Mouse (Mus musculus) embryonic facial prominence, embryonic 11.5 days (tissue): Measurements from ENCODE around the gene 4930404H24Rik. TPM values are rescaled to one million over a fixed set of nuclear protein-coding genes. Genes with fewer than 3 reads are reported as not detected.

ENCODE experiments used
- ATAC-seq: fragments of 200-750 bp; cut with Nextera tagmentation; replicated peaks from 2 replicates; pipeline ENCODE4 v1.8.0; 2017; ENCODE audit warnings: low read depth; ENCODE audit not compliant: insufficient number of reproducible peaks, low FRiP score, low TSS enrichment
- DNase-seq: peaks from one replicate; pipeline ENCODE4 v3.0.0-alpha.2; 2015; ENCODE audit warnings: low spot score
- H3K27ac ChIP-seq: fragments of 300-500 bp; sonication (generic); replicated peaks from 2 replicates; pipeline ENCODE4 v1.5.1; 2014; ENCODE audit warnings: mild to moderate bottlenecking, low read depth, low read length, control low read depth
- H3K27me3 ChIP-seq: fragments of 300-500 bp; sonication (generic); 2 replicates; pipeline ENCODE4 v1.6.1; 2014; ENCODE audit warnings: mild to moderate bottlenecking, low read length, moderate library complexity, mixed read lengths; ENCODE audit not compliant: control insufficient read depth, insufficient read depth
- H3K36me3 ChIP-seq: fragments of 300-500 bp; sonication (generic); replicated peaks from 2 replicates; pipeline ENCODE4 v1.6.1; 2014; ENCODE audit warnings: low read depth, mild to moderate bottlenecking, low read length, moderate library complexity, mixed read lengths; ENCODE audit not compliant: control insufficient read depth, insufficient read depth
- H3K4me1 ChIP-seq: fragments of 300-500 bp; sonication (generic); 2 replicates; pipeline ENCODE4 v1.6.1; 2014; ENCODE audit warnings: low read length, mixed read lengths; ENCODE audit not compliant: control insufficient read depth, insufficient read depth
- H3K4me2 ChIP-seq: fragments of 300-500 bp; sonication (generic); 2 replicates; pipeline ENCODE4 v1.6.1; 2014; ENCODE audit warnings: low read depth, mild to moderate bottlenecking, control low read depth, low read length, moderate library complexity
- H3K4me3 ChIP-seq: fragments of 300-500 bp; sonication (generic); 2 replicates; pipeline ENCODE4 v1.5.1; 2014; ENCODE audit warnings: low read depth, low read length, control low read depth
- H3K9ac ChIP-seq: fragments of 300-500 bp; sonication (generic); replicated peaks from 2 replicates; pipeline ENCODE4 v1.6.1; 2014; ENCODE audit warnings: mild to moderate bottlenecking, control low read depth, low read length
- H3K9me3 ChIP-seq: fragments of 300-500 bp; sonication (generic); replicated peaks from 2 replicates; pipeline ENCODE4 v1.6.1; 2016; ENCODE audit warnings: mild to moderate bottlenecking, low read length, inconsistent platforms, mixed read lengths; ENCODE audit not compliant: control insufficient read depth
- WGBS: fragments of 180-500 bp; shearing (Covaris S2); extraction: QIAGEN DNeasy Blood & Tissue Kit; methylation state at CpG from one replicate; pipeline ENCODE4 v1.1.7; 2014; 5-methylcytosine and 5-hydroxymethylcytosine counted together
- polyA plus RNA-seq: library from polyadenylated mRNA; unstranded; fragments of >200 nt; fragmentation: Nextera tagmentation; extraction: Ambion mirVana; gene quantifications from 2 replicates; pipeline ENCODE4 v1.2.1, GENCODE M21; 2014

4930404H24Rik gene
- polyA plus RNA-seq, result not detected in 2 replicates

- no peak within 1 kb of the TSS for H3K27ac ChIP-seq
- peak within 1 kb of the TSS; percentile 99 for H3K4me2 ChIP-seq
- DNase-seq (peak; percentile 90), ATAC-seq (peak; percentile 66)
- H3K4me1 ChIP-seq, result peaks cover 17% of the 10 kb centered on the region
- H3K36me3 ChIP-seq, result no peaks in the 10 kb centered on the region
- peak within 1 kb of the TSS; percentile 49 for H3K4me3 ChIP-seq
- 1% methylated on average over 70 of the region's 83 CpGs for WGBS
- H3K9me3 ChIP-seq, result no peaks in the 10 kb centered on the region
- H3K27me3 ChIP-seq, result peaks cover 7% of the 10 kb centered on the region
- peak within 1 kb of the TSS; percentile 54 for H3K9ac ChIP-seq
Measured at GRCm38 (mm10) chr2:153492573-153493392, at the start of gene 4930404H24Rik. Gene 4930404H24Rik (plus strand): TSS chr2:153492790.

DNA sequence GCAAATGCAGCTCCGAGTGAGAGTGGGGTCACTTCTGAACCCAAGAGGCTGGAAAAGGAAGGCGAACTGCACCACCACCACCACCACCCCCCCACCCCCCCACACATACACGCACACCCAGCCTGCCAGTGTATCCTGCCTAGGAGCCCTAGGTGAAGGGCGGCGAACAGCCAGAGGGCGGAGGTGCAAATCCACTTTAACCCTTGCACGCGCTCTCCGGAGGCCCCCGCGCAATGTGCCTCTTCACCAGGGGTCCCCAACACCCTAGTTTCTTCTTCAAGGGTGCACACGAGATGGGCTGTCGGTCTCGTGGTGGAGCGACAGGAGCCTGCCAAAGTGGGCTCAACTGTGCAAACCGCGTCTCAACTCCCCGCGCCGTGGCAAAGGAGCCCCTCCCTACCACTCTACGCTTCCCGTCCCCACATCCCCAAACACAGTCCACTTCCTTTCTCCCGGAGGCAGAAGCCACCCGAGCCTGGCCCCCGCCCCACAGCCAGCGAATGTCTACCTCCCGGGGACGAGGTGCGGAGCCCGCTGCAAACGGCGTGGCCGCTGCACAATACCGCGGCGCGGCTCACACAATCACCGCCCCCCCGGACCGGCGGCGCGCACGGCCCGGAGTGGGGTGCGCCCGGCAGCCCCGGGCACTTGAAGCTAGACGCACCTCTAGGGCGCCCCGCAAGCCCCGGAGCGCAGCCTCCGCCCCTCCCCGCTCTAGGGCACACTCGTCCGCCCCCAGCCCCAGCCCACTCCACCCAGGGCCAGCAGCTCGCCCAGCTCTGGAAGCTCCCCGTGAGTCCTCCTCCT, 49.0 kb upstream of the 4930404H24Rik start:
- peak overlapping the region; percentile 83 for H3K4me3 ChIP-seq
- no peaks in the 10 kb centered on the region for H3K9me3 ChIP-seq
- H3K36me3 ChIP-seq, result no peaks in the 10 kb centered on the region
- H3K4me1 ChIP-seq, result peaks cover 12% of the 10 kb centered on the region
- peak overlapping the region; percentile 71 for H3K9ac ChIP-seq
- peak overlapping the region; percentile 95 for H3K4me2 ChIP-seq
- H3K27me3 ChIP-seq, result no peaks in the 10 kb centered on the region
- DNase-seq (peak; percentile 53), ATAC-seq (peak; percentile 65)
- under 1% methylated on average over 51 of the region's 59 CpGs for WGBS
- H3K27ac ChIP-seq, result peak overlapping the region; percentile 86

GRCm38 (mm10) chr2:153444254-153445136, 48.1 kb upstream of the 4930404H24Rik start:
- Histone ChIP-seq H3K4me2 (peak overlapping the region; percentile 95), H3K4me3 (peak overlapping the region; percentile 83), H3K4me1 (peaks cover 12% of the 10 kb centered on the region), H3K27ac (peak overlapping the region; percentile 86), H3K27me3 (no peaks in the 10 kb centered on the region), H3K9me3 (no peaks in the 10 kb centered on the region), H3K36me3 (no peaks in the 10 kb centered on the region), H3K9ac (peak overlapping the region; percentile 71)
- DNase-seq, result peak; percentile 88
- WGBS, result under 1% methylated on average over 32 of the region's 64 CpGs
- peak; percentile 53 for ATAC-seq

DNA sequence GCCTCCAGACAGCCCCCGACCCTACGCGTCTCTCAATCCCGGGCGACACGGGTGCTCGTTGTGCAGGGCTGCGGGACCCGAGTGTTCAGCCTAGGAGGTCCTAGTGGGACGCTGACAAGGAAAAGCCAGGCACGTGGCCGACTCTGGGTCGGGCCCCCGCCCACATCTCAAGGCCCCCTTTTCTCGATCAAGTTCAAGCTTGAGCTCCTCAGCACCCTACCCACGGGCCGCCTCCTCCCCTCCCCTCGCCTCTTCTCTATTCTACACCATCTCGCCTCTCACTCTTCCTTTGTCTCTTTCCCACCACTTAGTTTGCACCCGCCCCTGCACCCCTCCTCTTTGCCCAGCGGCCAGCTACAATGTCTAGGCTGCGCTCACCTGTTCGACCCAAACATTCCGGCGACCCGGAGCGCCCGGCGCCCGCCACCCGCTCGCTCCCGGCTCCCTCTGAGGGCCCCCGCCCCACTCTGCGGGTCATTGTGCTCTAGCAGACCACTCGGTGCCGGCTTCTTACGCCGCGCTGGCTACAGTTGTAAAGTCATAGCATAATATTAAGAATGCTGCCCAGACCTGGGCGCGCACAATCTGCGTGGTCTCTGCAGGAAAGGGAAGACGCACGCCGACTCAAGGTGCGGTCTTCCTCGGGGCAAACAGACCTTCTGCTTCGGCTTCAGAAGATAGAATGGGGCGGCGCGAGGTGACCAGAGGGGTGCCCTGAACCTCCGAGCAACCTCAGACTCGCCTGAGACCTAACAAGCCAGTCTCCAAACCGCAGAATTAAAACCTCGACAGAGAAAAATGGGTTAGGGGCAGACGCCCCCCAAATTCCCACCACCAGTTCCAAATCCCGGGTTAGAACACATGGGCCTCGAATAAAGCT, 47.2 kb upstream of the 4930404H24Rik start:
- H3K27me3 ChIP-seq, result no peaks in the 10 kb centered on the region
- H3K9ac ChIP-seq, result peak overlapping the region; percentile 71
- peak overlapping the region; percentile 86 for H3K27ac ChIP-seq
- no peaks in the 10 kb centered on the region for H3K9me3 ChIP-seq
- peak overlapping the region; percentile 95 for H3K4me2 ChIP-seq
- H3K36me3 ChIP-seq, result no peaks in the 10 kb centered on the region
- ATAC-seq, result peak; percentile 54
- H3K4me1 ChIP-seq, result peaks cover 10% of the 10 kb centered on the region
- under 1% methylated on average over 58 of the region's 59 CpGs for WGBS
- peak overlapping the region; percentile 83 for H3K4me3 ChIP-seq
- DNase-seq, result peak; percentile 70

DNA sequence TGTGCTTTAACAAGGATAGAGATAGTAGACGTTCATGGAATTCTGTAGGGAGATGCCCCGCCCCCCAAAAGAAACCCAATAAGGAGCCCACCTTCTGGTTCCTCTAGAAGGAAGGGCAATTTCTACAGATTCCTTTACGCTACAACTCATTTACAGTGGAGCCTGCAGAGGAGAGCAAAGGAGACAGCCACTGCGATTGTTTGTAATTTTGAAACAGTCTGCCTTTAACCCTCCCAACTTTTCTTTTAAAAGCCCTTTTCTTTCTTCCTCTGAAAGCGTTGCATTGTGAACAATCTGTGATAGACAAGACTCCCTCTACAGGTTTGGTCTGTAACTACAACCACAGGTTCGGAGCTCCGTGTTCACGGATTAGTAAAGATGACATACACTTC, 46.6 kb upstream of the 4930404H24Rik start:
- DNase-seq, result peak; percentile 91
- H3K27me3 ChIP-seq, result no peaks in the 10 kb centered on the region
- peak overlapping the region; percentile 95 for H3K4me2 ChIP-seq
- under 1% methylated on average over 8 of the region's 8 CpGs for WGBS
- H3K4me3 ChIP-seq, result peak overlapping the region; percentile 83
- peak overlapping the region; percentile 71 for H3K9ac ChIP-seq
- no peaks in the 10 kb centered on the region for H3K36me3 ChIP-seq
- H3K4me1 ChIP-seq, result peaks cover 10% of the 10 kb centered on the region
- ATAC-seq, result no peak
- H3K27ac ChIP-seq, result peak overlapping the region; percentile 86
- no peaks in the 10 kb centered on the region for H3K9me3 ChIP-seq

- Histone ChIP-seq H3K36me3 (no peaks in the 10 kb centered on the region), H3K4me2 (no peak overlapping the region), H3K9me3 (no peaks in the 10 kb centered on the region), H3K27ac (no peak overlapping the region), H3K4me3 (no peak overlapping the region), H3K27me3 (no peaks in the 10 kb centered on the region), H3K4me1 (peaks cover 6% of the 10 kb centered on the region), H3K9ac (no peak overlapping the region)
- ATAC-seq (no peak), DNase-seq (peak; percentile 63)
- 18% methylated on average over 4 of the region's 4 CpGs for WGBS
Measured at GRCm38 (mm10) chr2:153446476-153446875, 46.1 kb upstream of the 4930404H24Rik start.

- no peak for DNase-seq
- Histone ChIP-seq H3K9me3 (no peaks in the 10 kb centered on the region), H3K27me3 (no peaks in the 10 kb centered on the region), H3K4me3 (no peak overlapping the region), H3K4me1 (peaks cover 2% of the 10 kb centered on the region), H3K4me2 (no peak overlapping the region), H3K9ac (no peak overlapping the region), H3K36me3 (no peaks in the 10 kb centered on the region), H3K27ac (no peak overlapping the region)
- ATAC-seq, result no peak
- 75% methylated on average over 3 of the region's 3 CpGs for WGBS
Measured at GRCm38 (mm10) chr2:153447719-153448118, 44.9 kb upstream of the 4930404H24Rik start.
